Mouse (Mus musculus) intestine, embryonic 14.5 days (tissue): ENCODE measurements at regions not wholly inside any gene's neighbourhood (a gene's known extent, or its start where the extent isn't known, plus 50 kb on each side); places are given as distances from the start of the nearest gene placed in this dataset.
A peak's percentile ranks its signal among the peaks of the same experiment; 100 is the strongest.
"Not testable (repeated sequence)": the region's sequence is repeated elsewhere in the genome, so short reads cannot be mapped to it uniquely, and the experiment has no call there.

Experiments
- ATAC-seq: fragments of 200-750 bp; cut with Nextera tagmentation; replicated peaks from 2 replicates; pipeline ENCODE4 v1.8.0; 2017; ENCODE audit warnings: low read depth, moderate number of reproducible peaks, moderate TSS enrichment, moderate library complexity; ENCODE audit not compliant: low FRiP score, low TSS enrichment
- DNase-seq: peaks from one replicate; pipeline ENCODE4 v3.0.0-alpha.2; 2018; ENCODE audit warnings: low spot score
- H3K27ac ChIP-seq: fragments of 300-500 bp; sonication (generic); 2 replicates; pipeline ENCODE4 v1.5.1; 2014; ENCODE audit warnings: low read depth, mild to moderate bottlenecking, control low read depth
- H3K27me3 ChIP-seq: fragments of 300-500 bp; sonication (generic); replicated peaks from 2 replicates; pipeline ENCODE4 v1.6.1; 2014; ENCODE audit warnings: low read length, control low read depth; ENCODE audit not compliant: control insufficient read depth, insufficient read depth
- H3K36me3 ChIP-seq: fragments of 300-500 bp; sonication (generic); 2 replicates; pipeline ENCODE4 v1.6.1; 2014; ENCODE audit warnings: low read length, control low read depth; ENCODE audit not compliant: control insufficient read depth, insufficient read depth
- H3K4me1 ChIP-seq: fragments of 300-500 bp; sonication (generic); replicated peaks from 2 replicates; pipeline ENCODE4 v1.6.1; 2014; ENCODE audit warnings: low read length, control low read depth, mixed read lengths; ENCODE audit not compliant: control insufficient read depth, insufficient read depth
- H3K4me2 ChIP-seq: fragments of 300-500 bp; sonication (generic); 2 replicates; pipeline ENCODE4 v1.6.1; 2014; ENCODE audit warnings: low read length
- H3K4me3 ChIP-seq: fragments of 300-500 bp; sonication (generic); 2 replicates; pipeline ENCODE4 v1.5.1; 2014; ENCODE audit warnings: low read depth, low read length, control low read depth, mixed read lengths
- H3K9ac ChIP-seq: fragments of 300-500 bp; sonication (generic); 2 replicates; pipeline ENCODE4 v1.6.1; 2014; ENCODE audit warnings: mild to moderate bottlenecking, low read length
- H3K9me3 ChIP-seq: fragments of 300-500 bp; sonication (generic); 2 replicates; pipeline ENCODE4 v1.6.1; 2016; ENCODE audit warnings: low read length, control low read depth; ENCODE audit not compliant: control insufficient read depth
- WGBS: fragments of 180-500 bp; shearing (Covaris S2); extraction: QIAGEN DNeasy Blood & Tissue Kit; methylation state at CpG from one replicate; pipeline ENCODE4 v1.1.7; 2014; 5-methylcytosine and 5-hydroxymethylcytosine counted together

DNA sequence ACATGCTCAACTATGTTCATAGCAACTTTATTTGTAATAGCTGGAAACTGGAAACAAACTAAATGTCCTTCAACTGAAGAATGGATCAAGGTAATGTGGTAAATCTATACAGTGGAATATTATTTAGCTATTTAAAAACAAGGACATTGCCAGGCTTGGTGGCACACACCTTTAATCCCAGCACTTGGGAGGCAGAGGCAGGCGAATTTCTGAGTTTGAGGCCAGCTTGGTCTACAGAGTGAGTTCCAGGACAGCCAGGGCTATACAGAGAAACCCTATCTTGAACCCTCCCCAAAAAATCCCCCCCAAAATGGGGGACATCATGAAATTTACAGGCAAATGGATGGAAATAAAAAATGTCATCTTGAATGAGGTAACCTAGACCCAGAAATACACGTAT is 213.6 kb downstream of the Gm31371 start:
- not testable (repeated sequence) for H3K9me3 ChIP-seq, H3K27ac ChIP-seq, DNase-seq, H3K4me3 ChIP-seq, H3K36me3 ChIP-seq, H3K9ac ChIP-seq, H3K4me1 ChIP-seq, ATAC-seq, H3K27me3 ChIP-seq, H3K4me2 ChIP-seq
- 80% methylated on average over 2 of the region's 2 CpGs for WGBS

DNA sequence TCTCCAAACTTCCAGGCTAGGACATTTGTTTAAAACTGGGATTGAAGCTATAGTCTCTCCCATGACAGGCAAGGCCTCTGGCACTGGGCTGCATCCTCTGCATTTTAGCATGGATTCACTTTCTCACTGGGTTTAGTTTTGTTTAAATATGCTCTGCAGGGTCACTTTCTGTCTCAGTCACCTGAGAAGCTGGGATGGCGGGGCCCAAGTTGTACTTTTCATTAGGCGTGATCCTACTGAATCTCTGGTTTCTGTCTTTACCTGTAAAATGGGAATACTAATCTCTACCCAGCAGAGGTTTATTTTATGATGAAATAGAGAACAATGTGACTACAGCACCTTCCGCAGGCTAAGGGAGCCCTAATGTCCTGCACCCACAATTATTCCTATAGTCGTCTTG is 216.4 kb downstream of the Gm31371 start:
- DNase-seq = peak; percentile 27

GRCm38 (mm10) chr8:20120186-20120585 is 217.0 kb downstream of the Gm31371 start:
- H3K4me1 ChIP-seq, DNase-seq, H3K27ac ChIP-seq, H3K9ac ChIP-seq, H3K4me3 ChIP-seq, ATAC-seq, H3K9me3 ChIP-seq, H3K36me3 ChIP-seq, H3K4me2 ChIP-seq, H3K27me3 ChIP-seq: not testable (repeated sequence)
- WGBS = 100% methylated on average over 2 of the region's 2 CpGs

More for the DNA sequence above, 216.4 kb downstream of the Gm31371 start:
- not testable (repeated sequence) for H3K9ac ChIP-seq, ATAC-seq, H3K9me3 ChIP-seq, H3K4me2 ChIP-seq, H3K27ac ChIP-seq, H3K27me3 ChIP-seq, H3K36me3 ChIP-seq, H3K4me1 ChIP-seq, H3K4me3 ChIP-seq
- 77% methylated on average over 3 of the region's 4 CpGs for WGBS

- ATAC-seq, H3K4me1 ChIP-seq, H3K27ac ChIP-seq, H3K9ac ChIP-seq, H3K36me3 ChIP-seq, H3K9me3 ChIP-seq, H3K27me3 ChIP-seq, H3K4me3 ChIP-seq, H3K4me2 ChIP-seq: not testable (repeated sequence)
- peak; percentile 41 for DNase-seq
- WGBS = 97% methylated on average over 9 of the region's 11 CpGs
These were observed 218.3 kb downstream of the Gm31371 start for GRCm38 (mm10) chr8:20121391-20121909.

DNA sequence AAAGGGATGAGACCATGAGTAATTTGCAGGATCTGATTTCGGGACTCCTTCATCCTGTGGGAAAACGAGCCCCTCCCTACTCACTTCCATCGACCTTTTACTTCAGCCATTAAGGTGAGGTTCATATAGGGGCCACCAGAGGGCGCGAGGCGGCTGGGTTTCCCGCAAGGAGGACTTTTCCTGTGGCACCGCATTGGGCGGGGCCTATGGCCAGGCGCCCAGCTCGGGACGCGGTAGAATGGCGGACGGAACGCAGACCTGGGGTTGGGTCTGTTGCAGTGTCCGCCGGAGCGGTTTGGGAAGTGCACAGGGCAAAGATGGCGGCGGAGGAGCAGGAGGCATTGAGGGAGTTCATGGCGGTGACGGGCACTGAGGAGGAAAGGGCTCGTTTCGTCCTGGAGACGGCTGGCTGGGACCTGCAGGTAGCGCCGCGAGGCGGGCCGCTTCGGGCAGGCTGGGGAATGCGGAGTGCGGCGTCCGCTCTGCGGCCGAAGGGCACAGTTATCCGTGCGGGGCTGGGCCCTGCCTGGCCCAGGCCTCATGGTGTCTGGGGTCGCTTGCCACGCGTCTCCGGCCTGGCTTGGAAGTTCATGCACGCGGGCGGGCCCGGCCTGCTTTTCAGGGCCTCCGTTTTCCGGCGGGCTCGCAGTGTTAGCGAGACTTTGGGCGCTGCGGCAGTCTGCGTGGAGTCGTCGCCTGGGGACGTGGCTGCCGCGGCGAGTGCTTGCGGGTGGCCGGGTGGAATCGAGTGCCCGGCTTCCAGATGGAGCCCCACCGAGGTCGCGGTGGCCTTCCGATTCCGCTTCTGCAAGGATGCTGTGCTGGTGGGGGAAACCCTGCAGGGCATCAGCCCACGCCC is 219.1 kb downstream of the Gm31371 start:
- peak; percentile 95 for DNase-seq
- H3K4me2 ChIP-seq = not testable (repeated sequence)
- WGBS = 8% methylated on average over 58 of the region's 72 CpGs

GRCm38 (mm10) chr8:20123545-20123944 is 220.4 kb downstream of the Gm31371 start:
- 87% methylated on average over 5 of the region's 5 CpGs for WGBS
- H3K27ac ChIP-seq, H3K9me3 ChIP-seq, H3K9ac ChIP-seq, DNase-seq, H3K36me3 ChIP-seq, H3K4me1 ChIP-seq, H3K4me3 ChIP-seq, H3K27me3 ChIP-seq, ATAC-seq: not testable (repeated sequence)
- peak overlapping the region; percentile 37 for H3K4me2 ChIP-seq

More for the DNA sequence above, 219.1 kb downstream of the Gm31371 start:
- Histone ChIP-seq H3K4me3 (peak overlapping the region; percentile 50), H3K27ac (peak overlapping the region; percentile 60; the same call in 1 of the 2 replicates), H3K9ac (peak overlapping the region; percentile 64)
- not testable (repeated sequence) for H3K9me3 ChIP-seq, H3K27me3 ChIP-seq, H3K36me3 ChIP-seq, H3K4me1 ChIP-seq
- peak; percentile 100 for ATAC-seq

DNA sequence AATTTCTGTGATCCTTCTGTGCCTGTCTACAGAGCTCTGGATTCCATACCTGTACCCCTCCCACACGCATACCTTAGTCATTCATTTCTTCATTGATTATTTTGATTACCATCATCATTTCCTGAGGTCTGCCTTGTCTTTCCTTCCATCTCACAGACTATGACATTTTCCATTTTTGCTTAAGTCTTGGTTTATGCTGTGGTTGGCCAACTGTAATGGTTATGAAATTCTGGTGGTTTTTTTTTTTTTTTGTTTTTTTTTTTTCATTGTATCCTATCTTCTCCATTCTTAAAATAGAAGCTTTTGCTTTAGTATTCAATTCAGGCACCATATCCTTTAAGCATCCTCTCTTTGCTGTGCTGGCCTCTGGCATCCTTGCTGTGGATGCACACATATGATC is 227.4 kb downstream of the Gm15319 start:
- not testable (repeated sequence) for H3K9ac ChIP-seq, DNase-seq, H3K4me2 ChIP-seq, H3K27me3 ChIP-seq, H3K27ac ChIP-seq, H3K36me3 ChIP-seq, H3K9me3 ChIP-seq, H3K4me3 ChIP-seq, H3K4me1 ChIP-seq, ATAC-seq
- no CpG with 5 or more reads among the region's 1 CpGs for WGBS

- H3K27me3 ChIP-seq, H3K27ac ChIP-seq, H3K36me3 ChIP-seq, DNase-seq, H3K4me3 ChIP-seq, H3K4me1 ChIP-seq, H3K9me3 ChIP-seq, H3K4me2 ChIP-seq, ATAC-seq, H3K9ac ChIP-seq: not testable (repeated sequence)
- 82% methylated on average over 4 of the region's 4 CpGs for WGBS
These were observed 217.6 kb downstream of the Gm15319 start for GRCm38 (mm10) chr8:20145436-20145835.
